Mouse (Mus musculus): ENCODE measurements around the gene Vmn1r204. TPM values are rescaled to one million over a fixed set of nuclear protein-coding genes. Genes with fewer than 3 reads are reported as not detected.

The Vmn1r204 gene
- not detected for polyA plus RNA-seq (2014; fragmentation: Illumina TruSeq; extraction: RNeasy Lipid Tissue Mini Kit (QIAGEN cat#74804))

DNA sequence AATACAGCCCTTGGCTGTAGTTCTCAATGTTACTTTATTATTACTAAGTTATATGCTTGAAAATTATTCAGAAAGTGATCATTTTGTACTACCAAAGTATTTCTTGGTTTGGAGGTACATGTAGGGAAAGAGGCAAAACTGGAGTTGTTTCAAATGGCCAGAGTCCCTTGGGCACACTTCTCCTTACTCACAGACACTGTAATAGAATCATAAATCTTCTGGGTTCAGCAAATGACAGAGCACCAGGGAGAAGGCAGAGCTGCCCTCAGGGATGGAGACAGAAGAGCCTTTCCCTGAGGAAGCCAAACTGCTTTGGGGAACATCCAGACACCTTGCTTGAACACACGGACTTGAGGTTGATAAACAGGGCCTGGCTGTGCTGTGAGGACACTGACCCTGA lies at the start of gene Vmn1r204:
Vmn1r204 (plus strand) TSS at position 301 of the 400 bp plus-strand sequence.

DNA sequence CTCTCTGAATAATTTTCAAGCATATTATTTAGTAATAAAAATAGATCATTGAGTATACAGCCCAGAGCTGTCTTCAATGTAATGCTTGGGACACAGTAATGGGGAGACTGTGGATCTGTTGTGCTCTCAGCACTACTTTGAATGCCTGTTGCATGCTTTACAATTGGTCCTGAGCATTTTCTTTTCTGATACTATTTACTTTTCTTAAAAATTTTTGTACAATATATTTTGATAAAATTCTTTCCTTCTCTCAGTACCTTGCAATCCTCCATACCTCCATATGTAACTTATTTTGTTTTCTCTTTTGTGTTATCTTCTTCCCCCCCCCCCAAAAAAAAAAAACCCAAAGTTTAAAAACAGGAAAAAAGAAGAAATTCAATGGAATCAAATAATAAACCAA lies 47.7 kb upstream of the Vmn1r204 start, which contains the start of gene Vmn1r202:
Vmn1r202 (minus strand) TSS at position 101 of the 400 bp plus-strand sequence.

DNA sequence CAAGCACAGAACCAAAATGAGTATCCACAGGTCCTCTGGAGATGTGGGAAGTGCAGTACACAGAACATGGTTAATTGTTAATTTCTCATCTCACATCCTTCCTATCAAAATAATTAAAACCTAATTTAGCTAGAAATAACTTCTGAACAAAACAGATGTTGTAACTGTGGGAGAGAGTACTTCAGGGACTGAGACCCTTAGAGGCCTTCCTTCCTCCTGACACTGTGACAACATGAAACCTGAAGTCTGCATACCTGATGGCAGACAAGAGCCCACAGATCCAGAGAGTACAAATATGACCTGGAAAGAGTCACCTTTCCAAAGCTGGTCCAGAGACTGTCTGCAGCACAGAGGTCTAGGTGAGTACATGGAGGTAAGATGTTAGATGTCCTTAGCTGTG lies 35.2 kb upstream of the Vmn1r204 start, which contains the start of gene Vmn1r203:
Vmn1r203 (plus strand) TSS at position 301 of the 400 bp plus-strand sequence.

DNA sequence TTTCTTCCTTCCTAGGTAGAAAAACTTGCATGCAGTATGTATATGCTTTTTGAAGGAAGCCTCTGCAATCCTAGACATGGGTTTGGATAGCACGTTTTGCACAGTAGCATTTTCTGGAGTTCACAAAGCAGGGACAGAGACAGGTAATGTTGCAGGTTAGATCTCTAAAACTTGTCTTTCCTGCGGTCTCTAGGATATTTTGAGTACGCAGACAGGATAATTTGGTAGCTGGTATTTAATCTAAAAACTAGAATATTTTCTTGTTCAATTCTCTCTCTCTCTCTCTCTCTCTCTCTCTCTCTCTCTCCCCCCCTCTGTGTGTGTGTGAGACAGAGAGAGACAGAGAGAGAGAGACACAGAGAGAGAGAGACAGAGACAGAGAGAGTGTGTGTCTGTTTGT lies 39.9 kb downstream of the Vmn1r204 start, which contains the start of gene Vmn1r205:
Vmn1r205 (minus strand) TSS at position 101 of the 400 bp plus-strand sequence.

Other genes with a start within 250 kb of the Vmn1r204 start
- gene Vmn1r197, start 228.6 kb upstream of the Vmn1r204 start, polyA plus RNA-seq (2014; fragmentation: Illumina TruSeq; extraction: RNeasy Lipid Tissue Mini Kit (QIAGEN cat#74804)), result not detected
- gene Vmn1r198, start 202.8 kb upstream of the Vmn1r204 start, polyA plus RNA-seq (2014; fragmentation: Illumina TruSeq; extraction: RNeasy Lipid Tissue Mini Kit (QIAGEN cat#74804)), result not detected
- not detected for gene Vmn1r199, start 173.4 kb upstream of the Vmn1r204 start, polyA plus RNA-seq (2014; fragmentation: Illumina TruSeq; extraction: RNeasy Lipid Tissue Mini Kit (QIAGEN cat#74804))
- gene Vmn1r200, start 162.8 kb upstream of the Vmn1r204 start, polyA plus RNA-seq (2014; fragmentation: Illumina TruSeq; extraction: RNeasy Lipid Tissue Mini Kit (QIAGEN cat#74804)), result not detected
- gene Vmn1r201, start 81.3 kb upstream of the Vmn1r204 start, polyA plus RNA-seq (2014; fragmentation: Illumina TruSeq; extraction: RNeasy Lipid Tissue Mini Kit (QIAGEN cat#74804)), result not detected
- gene Vmn1r202, start 47.8 kb upstream of the Vmn1r204 start, polyA plus RNA-seq (2014; fragmentation: Illumina TruSeq; extraction: RNeasy Lipid Tissue Mini Kit (QIAGEN cat#74804)), result not detected
- not detected for gene Vmn1r203, start 35.1 kb upstream of the Vmn1r204 start, polyA plus RNA-seq (2014; fragmentation: Illumina TruSeq; extraction: RNeasy Lipid Tissue Mini Kit (QIAGEN cat#74804))
- not detected for gene Vmn1r205, start 39.8 kb downstream of the Vmn1r204 start, polyA plus RNA-seq (2014; fragmentation: Illumina TruSeq; extraction: RNeasy Lipid Tissue Mini Kit (QIAGEN cat#74804))
- gene Vmn1r206, start 71.1 kb downstream of the Vmn1r204 start, polyA plus RNA-seq (2014; fragmentation: Illumina TruSeq; extraction: RNeasy Lipid Tissue Mini Kit (QIAGEN cat#74804)), result not detected
- not detected for gene Vmn1r207-ps, start 176.4 kb downstream of the Vmn1r204 start, polyA plus RNA-seq (2014; fragmentation: Illumina TruSeq; extraction: RNeasy Lipid Tissue Mini Kit (QIAGEN cat#74804))
- gene Vmn1r208, start 224.2 kb downstream of the Vmn1r204 start, polyA plus RNA-seq (2014; fragmentation: Illumina TruSeq; extraction: RNeasy Lipid Tissue Mini Kit (QIAGEN cat#74804)), result not detected

Measured in ovary, adult 10 weeks (tissue).